Mouse (Mus musculus) limb, embryonic 12.5 days (tissue): ENCODE measurements around the gene Rmnd5a. TPM values are rescaled to one million over a fixed set of nuclear protein-coding genes. Genes with fewer than 3 reads are reported as not detected.

Experiments
- ATAC-seq: fragments of 200-750 bp; cut with Nextera tagmentation; 2 replicates; pipeline ENCODE4 v1.8.0; 2017; ENCODE audit warnings: low read depth, moderate TSS enrichment; ENCODE audit not compliant: insufficient number of reproducible peaks, insufficient read depth, low FRiP score, low TSS enrichment
- H3K27ac ChIP-seq: fragments of 300-500 bp; sonication (generic); 2 replicates; pipeline ENCODE4 v1.5.1; 2016; ENCODE audit warnings: mild to moderate bottlenecking, moderate library complexity
- H3K27me3 ChIP-seq: fragments of 300-500 bp; sonication (generic); 2 replicates; pipeline ENCODE4 v1.6.1; 2016; ENCODE audit warnings: mild to moderate bottlenecking, moderate library complexity
- H3K36me3 ChIP-seq: fragments of 300-500 bp; sonication (generic); 2 replicates; pipeline ENCODE4 v1.6.1; 2016; ENCODE audit warnings: mild to moderate bottlenecking, moderate library complexity
- H3K4me1 ChIP-seq: fragments of 300-500 bp; sonication (generic); replicated peaks from 2 replicates; pipeline ENCODE4 v1.6.1; 2016
- H3K4me2 ChIP-seq: fragments of 300-500 bp; sonication (generic); 2 replicates; pipeline ENCODE4 v1.6.1; 2016; ENCODE audit warnings: mild to moderate bottlenecking, moderate library complexity
- H3K4me3 ChIP-seq: fragments of 300-500 bp; sonication (generic); replicated peaks from 2 replicates; pipeline ENCODE4 v1.5.1; 2016; ENCODE audit warnings: mild to moderate bottlenecking
- H3K9ac ChIP-seq: fragments of 300-500 bp; sonication (generic); replicated peaks from 2 replicates; pipeline ENCODE4 v1.6.1; 2016; ENCODE audit warnings: mild to moderate bottlenecking, moderate library complexity
- H3K9me3 ChIP-seq: fragments of 300-500 bp; sonication (generic); 2 replicates; pipeline ENCODE4 v1.6.1; 2016; ENCODE audit warnings: mild to moderate bottlenecking, moderate library complexity
- WGBS: fragments of 180-500 bp; shearing (Covaris S2); methylation state at CpG from one replicate; pipeline ENCODE4 v1.1.7; 2016; 5-methylcytosine and 5-hydroxymethylcytosine counted together
- polyA plus RNA-seq: library from polyadenylated mRNA; unstranded; fragments of >200 nt; fragmentation: Nextera tagmentation; extraction: Ambion mirVana; gene quantifications from 2 replicates; pipeline ENCODE4 v1.2.1, GENCODE M21; 2016

Gene Rmnd5a
- polyA plus RNA-seq, 1 experiment from 2014 or later = 18.7 TPM

DNA sequence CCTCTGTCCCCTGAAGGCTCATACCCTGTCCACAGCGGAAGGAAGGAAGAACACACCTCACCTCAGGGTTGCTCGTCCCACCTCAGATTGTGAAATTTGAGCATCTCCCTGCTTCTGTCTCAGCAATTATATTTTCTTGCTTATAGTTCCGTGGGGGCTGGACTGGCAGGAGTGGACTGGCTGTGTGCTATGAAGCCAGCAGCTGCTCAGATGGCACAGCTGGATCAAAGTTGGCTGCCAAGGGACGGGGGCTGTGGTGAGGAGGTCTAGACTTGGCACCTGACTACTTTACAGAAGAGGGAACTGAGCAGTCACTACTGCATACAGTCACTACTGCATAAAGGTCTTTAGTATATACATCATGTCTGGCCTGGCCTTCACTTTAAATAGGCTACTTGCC is 101.1 kb downstream of the Rmnd5a start:
- Histone ChIP-seq H3K36me3 (no peaks in the 10 kb centered on the region), H3K9me3 (no peaks in the 10 kb centered on the region), H3K27ac (no peak overlapping the region), H3K9ac (no peak overlapping the region), H3K27me3 (no peaks in the 10 kb centered on the region), H3K4me1 (no peaks in the 10 kb centered on the region), H3K4me2 (no peak overlapping the region), H3K4me3 (no peak overlapping the region)
- ATAC-seq = no peak
- WGBS = 72% methylated on average over 4 of the region's 4 CpGs

DNA sequence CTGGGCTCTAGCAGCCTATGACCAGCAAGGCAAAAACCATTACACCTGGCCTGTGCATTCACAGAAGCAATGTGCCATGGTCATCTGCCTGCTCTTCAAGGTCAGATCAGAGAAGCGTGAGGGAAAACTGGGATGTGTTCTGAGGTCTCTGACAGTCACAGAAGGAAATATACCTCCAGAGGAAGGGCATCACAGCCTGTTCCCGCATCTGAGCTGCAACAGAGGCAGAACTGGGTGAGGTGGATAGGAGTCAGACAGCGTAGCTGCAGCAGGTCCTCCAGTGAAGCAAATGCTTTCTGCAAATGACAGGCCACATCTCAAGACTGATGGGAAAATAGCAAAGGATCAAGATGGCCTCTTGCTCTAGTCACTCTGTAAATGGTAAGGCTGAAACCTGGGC is 101.5 kb downstream of the Rmnd5a start:
- 89% methylated on average over 3 of the region's 3 CpGs for WGBS
- H3K9me3 ChIP-seq = no peaks in the 10 kb centered on the region
- H3K36me3 ChIP-seq = no peaks in the 10 kb centered on the region
- no peaks in the 10 kb centered on the region for H3K4me1 ChIP-seq
- no peak overlapping the region for H3K4me2 ChIP-seq
- no peak for ATAC-seq
- no peak overlapping the region for H3K9ac ChIP-seq
- H3K27me3 ChIP-seq = no peaks in the 10 kb centered on the region
- H3K4me3 ChIP-seq = no peak overlapping the region
- H3K27ac ChIP-seq = no peak overlapping the region

Other genes starting within 250 kb of the Rmnd5a start
- not detected in 2 replicates for gene Fabp1, start 240.8 kb downstream of the Rmnd5a start, polyA plus RNA-seq
- gene Krcc1, start 169.0 kb downstream of the Rmnd5a start, polyA plus RNA-seq = 38.3 and 39.3 TPM in 2 replicates
- gene Smyd1, start 118.4 kb downstream of the Rmnd5a start, polyA plus RNA-seq = 5.1 and 5.2 TPM in 2 replicates
- gene Cd8b1, start 117.8 kb downstream of the Rmnd5a start, polyA plus RNA-seq = not detected in 2 replicates
- gene Cd8a, start 67.2 kb downstream of the Rmnd5a start, polyA plus RNA-seq = 0.06 TPM in 1 of 2 replicates, not detected in the other
- gene Rnf103, start 53.3 kb upstream of the Rmnd5a start, polyA plus RNA-seq = 18.9 and 20.8 TPM in 2 replicates
- gene Chmp3, start 103.2 kb upstream of the Rmnd5a start, polyA plus RNA-seq = 50.1 and 51.2 TPM in 2 replicates
- 75.0 and 78.0 TPM in 2 replicates for gene Kdm3a, start 192.4 kb upstream of the Rmnd5a start, polyA plus RNA-seq